Mouse (Mus musculus) CD8-positive naive resting alpha-beta T cell, adult 2 months (primary cell): ENCODE measurements around the gene Milr1.
"Not testable (repeated sequence)": the region's sequence is repeated elsewhere in the genome, so short reads cannot be mapped to it uniquely, and the experiment has no call there.

Experiments
- DNase-seq, 2 experiments: peaks; one replicate each; pipeline ENCODE4 v3.0.0; 2022; ENCODE audit warnings: low read depth in 2 of 2, low spot score in 2 of 2

Milr1 gene

DNA sequence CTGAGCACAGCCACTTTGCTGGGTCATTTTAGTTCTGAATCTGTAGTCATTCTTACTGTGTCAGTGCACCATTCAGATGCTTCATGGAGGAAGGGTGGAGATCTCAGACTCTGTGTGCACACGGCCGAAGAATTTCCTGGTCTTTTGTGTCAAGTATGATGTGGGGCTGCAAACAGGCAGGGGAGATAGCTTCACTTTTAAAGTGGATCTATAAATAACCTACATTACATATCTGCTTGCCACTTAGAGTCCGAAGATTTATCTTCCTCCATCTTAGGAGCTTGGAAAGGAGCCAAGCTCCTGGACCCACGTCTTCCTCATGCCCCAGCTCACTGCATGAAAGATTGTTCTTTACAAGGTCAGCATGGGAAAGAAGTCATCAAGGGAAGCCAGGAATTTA lies 20.3 kb upstream of the Milr1 start:
- DNase-seq = no peak

GRCm38 (mm10) chr11:106736614-106737013 lies 14.4 kb upstream of the Milr1 start:
- no peak for DNase-seq

DNA sequence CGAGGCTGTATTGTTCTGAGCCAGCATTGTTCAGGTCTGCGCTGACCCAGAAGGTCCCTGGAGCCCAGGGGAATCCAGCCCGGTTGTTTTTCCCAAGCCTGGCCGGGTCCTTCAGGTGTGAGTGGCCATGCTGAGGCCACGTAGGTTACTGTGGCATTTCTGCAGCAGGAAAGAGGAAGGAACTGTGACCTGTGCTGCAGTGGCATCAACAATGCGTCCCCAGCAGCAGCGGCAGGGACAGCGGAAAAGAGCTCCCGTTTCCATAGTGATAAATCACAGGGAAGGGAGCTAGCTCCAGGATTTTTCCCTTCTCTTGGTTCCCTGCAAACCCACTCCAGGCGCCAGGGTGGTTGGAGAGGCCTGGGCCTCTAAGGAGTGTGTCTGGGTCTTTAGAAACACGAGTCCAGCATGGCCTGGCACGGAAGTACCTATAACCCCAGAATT lies 13.8 kb upstream of the Milr1 start:
- DNase-seq = no peak

DNA sequence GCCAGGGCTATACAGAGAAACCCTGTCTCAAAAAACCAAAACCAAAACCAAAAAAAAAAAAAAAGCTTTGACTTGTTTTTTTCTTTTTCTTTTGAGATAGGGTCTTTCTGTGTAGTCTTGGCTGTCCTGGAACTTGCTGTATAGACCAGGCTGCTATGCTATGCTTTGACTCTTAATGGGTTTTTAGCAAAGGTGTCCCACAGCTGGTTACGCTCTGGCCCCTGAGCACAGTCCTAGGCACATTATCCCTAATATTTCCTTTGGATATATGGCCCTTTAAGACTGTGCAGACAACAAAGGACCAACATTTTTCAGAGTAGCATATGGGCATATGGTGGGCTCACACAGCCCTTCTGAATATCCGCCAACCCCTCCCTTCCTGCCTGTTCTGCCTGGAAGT lies 11.9 kb upstream of the Milr1 start:
- no peak for DNase-seq

GRCm38 (mm10) chr11:106740724-106741123 lies 10.3 kb upstream of the Milr1 start:
- DNase-seq = not testable (repeated sequence)

DNA sequence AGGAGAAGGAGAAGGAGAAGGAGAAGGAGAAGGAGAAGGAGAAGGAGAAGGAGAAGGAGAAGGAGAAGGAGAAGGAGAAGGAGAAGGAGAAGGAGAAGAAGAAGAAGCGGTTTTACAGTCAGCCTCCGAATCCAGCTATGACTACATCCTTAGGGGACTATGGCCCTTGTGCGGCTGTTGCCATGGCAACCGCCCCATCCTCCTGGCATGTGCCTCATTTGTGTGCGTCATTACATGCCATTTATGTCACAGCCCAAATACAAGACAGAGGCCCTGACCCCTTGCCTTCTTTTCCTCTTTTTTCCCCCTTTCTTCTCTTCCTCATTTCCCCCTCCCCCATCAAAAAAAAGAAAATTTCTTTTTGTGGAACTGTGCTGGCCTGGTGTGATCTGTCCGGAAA lies 9.8 kb upstream of the Milr1 start:
- DNase-seq = no peak

GRCm38 (mm10) chr11:106741826-106742225 lies 9.2 kb upstream of the Milr1 start:
- DNase-seq = no peak

DNA sequence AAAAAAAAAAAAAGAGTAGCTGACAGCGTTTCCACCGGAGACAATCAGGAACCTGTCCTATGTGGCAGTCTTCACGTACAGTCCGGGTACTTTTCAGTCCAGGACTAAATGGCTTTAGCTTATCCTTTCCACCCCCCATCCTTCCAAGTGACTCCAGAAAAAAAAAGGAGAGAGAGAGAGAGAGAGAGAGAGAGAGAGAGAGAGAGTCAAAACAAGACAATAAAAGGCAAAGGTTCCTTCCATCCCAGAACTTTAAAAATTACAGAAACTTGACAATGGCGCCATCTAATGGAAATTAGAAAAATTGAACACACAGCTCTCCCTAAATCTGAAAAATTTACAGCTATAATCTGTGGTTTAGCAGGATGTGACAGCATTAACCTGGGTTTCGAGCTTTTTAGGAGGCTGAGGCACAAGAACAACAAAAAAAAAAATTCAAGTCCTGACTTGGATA lies 8.6 kb upstream of the Milr1 start:
- DNase-seq = peak in 1 of 2 experiments; percentile 32

GRCm38 (mm10) chr11:106744949-106745348 lies 6.1 kb upstream of the Milr1 start:
- DNase-seq = peak in 1 of 2 experiments; percentile 16

GRCm38 (mm10) chr11:106749557-106750120 lies 1.4 kb upstream of the Milr1 start:
- DNase-seq = not testable (repeated sequence)

DNA sequence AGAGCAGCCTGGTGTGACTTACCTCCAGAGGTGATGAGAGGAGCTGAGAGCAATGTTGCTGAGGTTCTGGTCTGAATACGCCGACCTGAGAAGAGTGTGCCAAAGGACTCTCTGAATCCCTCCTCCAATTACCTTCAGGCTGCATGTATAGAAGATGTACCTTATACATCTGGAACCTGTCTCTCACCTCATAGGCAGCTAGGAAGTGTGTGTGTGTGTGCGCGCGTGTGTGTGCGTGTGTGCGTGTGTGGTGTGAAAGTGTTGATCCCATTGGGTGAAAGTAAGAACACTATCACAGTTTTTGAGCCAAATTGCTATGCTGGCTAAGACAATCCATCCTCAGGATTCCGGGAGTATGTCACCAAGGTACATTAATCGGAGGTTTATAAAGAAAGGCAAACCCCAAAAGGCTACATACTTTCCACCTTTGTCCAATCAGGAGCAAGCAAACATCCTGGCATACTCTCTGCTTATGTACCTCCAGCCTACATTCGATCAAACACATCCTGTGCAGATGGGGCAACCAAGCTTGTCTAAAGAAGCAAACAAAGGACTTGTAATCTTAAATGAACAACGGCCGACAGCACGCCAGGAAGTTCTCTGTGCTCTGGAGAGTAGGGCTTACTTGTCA lies 790 bp upstream of the Milr1 start, which contains the start of gene Pecam1:
TSS of gene Pecam1 (minus strand) at position 508 of the 631 bp plus-strand sequence.
- DNase-seq = peak; percentile 66 to 74

GRCm38 (mm10) chr11:106752103-106752502 lies 1.1 kb downstream of the Milr1 start:
- DNase-seq = peak; percentile 46 to 55

GRCm38 (mm10) chr11:106753314-106753713 lies 2.3 kb downstream of the Milr1 start:
- DNase-seq = no peak

DNA sequence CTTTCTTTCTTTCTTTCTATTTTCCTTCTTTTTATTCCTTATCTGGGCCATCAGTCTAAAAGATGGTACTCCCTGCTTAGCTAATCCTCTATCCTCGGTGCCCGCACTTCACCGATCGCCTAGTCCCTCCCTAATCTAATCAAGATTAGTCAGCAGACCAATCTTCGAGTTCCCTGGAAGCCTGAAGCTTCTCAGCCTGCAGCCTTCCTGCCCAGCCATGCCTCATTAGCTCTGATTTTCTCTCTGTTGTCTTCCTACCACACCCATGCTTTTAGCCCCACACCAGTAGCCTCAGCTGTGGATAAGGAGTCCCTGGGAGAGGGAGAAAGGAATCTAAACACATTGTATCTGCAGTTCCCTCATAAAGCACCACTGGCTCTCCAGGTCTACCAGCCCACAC lies 4.6 kb downstream of the Milr1 start:
- no peak for DNase-seq

DNA sequence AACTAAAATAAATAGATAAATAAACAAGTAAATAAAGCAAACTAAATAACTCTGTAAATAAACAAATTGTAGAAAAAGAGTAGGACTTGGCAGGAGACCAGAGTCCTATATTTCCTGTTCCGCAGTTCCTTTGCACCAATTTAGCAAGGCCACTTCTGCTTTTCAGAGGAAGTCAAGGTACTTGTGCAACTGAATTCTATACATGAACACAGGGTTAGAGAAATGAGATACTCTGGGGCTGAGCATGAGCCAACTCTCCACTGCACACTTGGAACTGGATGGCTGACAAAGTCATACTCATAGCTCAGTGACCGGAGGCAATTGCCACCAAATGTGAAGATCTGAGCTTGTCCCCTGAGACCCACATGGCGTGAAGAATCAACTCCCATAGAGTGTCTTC lies 8.0 kb downstream of the Milr1 start:
- no peak for DNase-seq

GRCm38 (mm10) chr11:106760511-106760910 lies 9.5 kb downstream of the Milr1 start:
- no peak for DNase-seq

- DNase-seq = peak in 1 of 2 experiments; percentile 31
Observed at GRCm38 (mm10) chr11:106762139-106762799, 11.2 kb downstream of the Milr1 start.

- DNase-seq = no peak
Observed at GRCm38 (mm10) chr11:106762800-106763185, 11.8 kb downstream of the Milr1 start.

- DNase-seq = no peak
Observed at GRCm38 (mm10) chr11:106766611-106767162, 15.7 kb downstream of the Milr1 start.

GRCm38 (mm10) chr11:106767516-106767915 lies 16.5 kb downstream of the Milr1 start:
- no peak for DNase-seq

DNA sequence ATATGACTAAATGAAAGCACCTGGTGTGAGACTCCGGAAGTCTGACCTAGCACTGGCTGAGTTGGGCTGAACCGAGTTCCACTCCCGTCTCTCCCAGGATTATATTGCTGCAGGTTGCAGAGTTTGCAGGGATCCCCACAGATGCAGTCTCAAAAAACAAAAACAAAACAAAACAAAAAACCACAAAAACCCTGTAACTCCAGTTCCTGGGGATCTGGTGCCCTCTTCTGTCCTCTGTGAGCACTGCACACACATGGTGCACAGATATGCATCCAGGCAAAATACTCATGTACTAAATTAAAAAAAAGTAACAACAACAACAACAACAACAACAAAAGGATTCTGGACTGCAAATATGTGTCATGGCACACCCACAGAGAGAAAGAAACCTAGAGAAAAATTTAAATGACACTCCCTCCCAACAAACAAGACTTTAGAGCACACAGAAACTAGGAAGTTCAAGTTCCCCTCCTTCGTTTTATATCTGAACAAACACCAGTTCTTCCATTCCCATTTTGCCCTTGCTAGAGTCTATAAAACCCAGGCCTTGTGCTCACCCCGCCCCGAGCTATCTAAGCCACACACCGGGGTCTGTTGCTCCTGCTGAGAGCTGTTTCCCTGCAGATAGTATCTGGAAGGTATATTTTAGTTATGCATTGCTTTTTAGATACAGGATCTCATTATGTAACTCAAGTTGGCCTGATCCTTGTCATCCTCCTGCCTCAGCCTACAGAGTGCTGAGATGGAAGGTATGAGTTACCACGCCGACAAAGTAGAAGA lies 19.4 kb downstream of the Milr1 start:
- peak in 1 of 2 experiments; percentile 64 for DNase-seq
